Mouse (Mus musculus) lung, adult 18-20 months (tissue): ENCODE measurements around the gene Pdhb.

Source experiments
- DNase-seq, 2 experiments: peaks; one replicate each; pipeline ENCODE4 v3.0.0; 2022; ENCODE audit warnings: mixed read lengths in 2 of 2

Gene Pdhb

DNA sequence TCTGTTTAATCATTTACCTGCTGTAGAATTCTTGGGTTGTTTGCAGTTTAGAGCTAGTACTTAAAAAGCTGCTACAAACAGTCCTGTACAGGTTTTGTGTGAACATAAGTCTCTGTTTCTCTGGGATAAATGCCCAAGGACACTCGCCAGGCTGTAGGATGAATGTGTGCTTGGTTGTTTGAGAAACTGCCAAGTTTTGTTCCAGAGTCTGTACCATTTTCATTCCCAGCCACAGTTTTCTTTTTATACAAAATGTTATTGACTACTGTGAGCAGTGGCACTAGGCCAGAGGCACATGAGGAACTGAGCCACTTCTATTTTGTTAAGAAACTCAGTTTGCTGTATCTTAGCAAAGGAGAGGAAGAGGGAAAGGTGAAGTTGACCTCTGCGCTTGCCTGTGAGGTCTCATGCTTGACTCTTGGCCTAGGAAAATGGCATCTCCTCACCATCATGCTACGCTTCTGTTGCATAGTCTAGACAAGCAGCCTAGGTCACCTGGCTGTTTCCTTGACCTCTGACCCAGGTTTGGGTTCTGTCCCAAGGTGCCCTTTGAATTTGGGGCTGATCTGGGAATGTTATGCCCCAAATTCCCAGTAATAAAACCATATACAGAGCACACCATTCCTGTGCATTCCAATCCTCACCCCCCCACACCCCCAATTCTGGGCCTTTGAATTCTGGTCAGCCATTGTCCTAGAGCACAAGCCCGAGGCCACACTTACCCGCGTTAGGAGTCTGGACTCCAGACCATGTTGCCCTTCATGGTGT is 13.6 kb upstream of the Pdhb start:
- peak in 1 of 2 experiments; percentile 7 for DNase-seq

DNA sequence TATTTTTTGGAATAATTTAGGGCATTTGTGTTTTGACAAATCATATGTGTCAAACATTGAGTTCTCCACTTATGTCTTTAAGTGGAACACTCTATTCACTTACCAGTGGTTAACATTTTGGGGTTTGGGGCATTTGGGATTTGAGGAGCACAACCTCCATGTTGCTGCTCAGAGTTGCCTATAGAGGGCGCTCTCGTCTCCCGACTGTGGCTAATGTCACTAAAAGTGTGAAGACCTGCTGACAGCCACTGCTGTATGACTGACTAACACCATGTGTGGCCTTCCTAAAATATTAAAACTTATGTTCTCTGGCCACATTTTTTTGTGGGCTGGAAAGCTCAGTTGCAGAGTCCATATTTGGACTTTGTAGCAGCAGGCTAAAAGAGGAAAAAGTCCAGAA is 10.5 kb upstream of the Pdhb start:
- DNase-seq = no peak

DNA sequence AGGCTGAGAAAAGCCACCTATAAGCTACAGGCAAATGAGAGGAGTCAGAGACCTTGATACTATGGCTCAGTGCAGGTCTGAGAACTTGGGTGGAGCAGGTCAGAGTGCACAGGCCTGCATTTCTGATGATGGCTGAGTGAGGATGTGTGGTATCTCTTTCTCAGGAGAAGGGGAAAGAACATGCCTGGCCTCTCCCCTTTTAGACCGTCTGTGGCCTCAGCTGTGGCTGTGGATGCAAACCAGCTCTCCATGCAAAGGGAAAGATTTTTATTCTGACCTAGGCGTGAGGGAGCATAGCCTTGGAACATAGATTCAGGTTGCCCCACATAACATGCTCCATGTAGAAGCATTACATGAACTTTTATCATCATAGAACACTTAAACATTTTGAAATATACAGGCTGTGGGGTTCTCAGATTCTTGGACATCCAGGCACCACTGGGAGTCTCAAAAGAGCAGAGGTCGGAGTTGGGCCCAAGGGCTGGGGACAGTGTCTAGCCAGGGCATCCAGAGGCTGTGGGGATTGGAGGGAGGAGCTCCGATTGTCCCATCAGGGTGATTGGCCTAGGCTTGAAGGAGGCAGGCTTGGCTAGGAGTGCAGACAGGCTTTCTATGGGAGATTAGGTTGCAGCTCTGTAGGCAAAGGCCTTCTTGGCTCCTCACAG is 7.7 kb upstream of the Pdhb start:
- no peak for DNase-seq

DNA sequence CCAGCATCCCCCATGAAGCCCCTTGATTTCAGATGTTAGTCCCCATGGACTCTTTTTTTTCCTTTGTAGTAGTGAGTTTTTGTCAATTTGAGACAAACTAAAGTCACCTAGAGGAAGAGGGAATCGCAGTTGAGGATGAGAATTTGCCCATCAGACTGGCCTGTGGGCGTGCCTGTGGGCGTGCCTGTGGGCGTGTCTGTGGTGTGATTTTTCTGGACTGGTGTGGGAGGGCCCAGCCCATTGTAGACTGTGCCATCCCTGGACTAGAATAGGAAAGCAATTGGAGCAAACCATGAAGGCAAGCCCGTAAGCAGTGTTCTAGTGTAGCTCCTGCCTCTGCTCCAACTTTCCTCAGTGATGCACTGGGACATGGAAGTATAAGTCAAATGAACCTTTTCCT is 3.4 kb upstream of the Pdhb start:
- no peak for DNase-seq

DNA sequence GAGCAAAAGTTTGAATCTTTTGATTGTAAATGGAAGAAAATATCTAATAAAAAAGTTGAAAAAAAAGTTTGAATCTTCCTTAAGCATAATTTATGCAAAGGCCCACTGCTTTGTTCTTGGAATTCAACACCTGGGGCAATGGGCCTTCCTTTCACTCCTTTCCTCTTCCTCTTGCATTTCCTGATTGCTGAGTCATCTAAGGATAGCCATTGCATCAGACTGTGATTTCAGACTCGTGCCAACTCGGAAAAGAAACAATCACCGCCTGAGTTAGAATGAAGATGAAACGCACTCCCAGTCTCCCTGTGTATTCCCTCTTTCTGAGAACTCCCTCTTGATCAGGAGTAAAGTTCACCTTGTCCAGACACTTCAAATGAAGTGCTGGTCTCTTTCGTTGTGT is 1.8 kb upstream of the Pdhb start:
- peak in 1 of 2 experiments; percentile 18 for DNase-seq

DNA sequence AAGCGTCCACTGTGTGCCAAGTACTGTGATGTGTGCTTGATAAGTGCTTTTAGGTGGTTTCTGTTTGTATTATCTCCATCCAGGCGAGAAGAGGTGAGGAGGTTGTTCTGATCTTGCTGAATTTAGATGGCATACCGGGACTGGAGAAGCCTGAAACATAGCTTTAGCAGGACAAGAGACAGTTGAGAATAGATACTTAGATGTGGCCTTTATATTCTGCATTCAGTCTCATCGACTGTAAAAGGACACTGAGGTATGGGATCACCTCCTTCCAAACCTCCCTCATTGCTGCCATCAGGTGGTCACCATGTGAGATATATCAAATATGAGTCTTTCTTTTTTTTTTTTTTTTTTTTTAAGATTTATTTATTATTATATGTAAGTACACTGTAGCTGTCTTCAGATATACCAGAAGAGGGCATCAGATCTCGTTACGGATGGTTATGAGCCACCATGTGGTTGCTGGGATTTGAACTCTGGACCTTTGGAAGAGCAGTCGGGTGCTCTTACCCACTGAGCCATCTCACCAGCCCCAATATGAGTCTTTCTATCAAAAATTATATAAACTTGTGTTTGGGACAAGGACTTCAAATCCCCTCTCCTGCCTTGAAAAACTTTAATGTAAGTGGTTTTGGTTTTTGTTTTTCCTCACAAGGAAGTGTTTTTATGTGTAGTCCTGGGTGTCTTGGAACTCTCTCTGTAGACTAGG is 871 bp upstream of the Pdhb start:
- DNase-seq = peak in 1 of 2 experiments; percentile 39

DNA sequence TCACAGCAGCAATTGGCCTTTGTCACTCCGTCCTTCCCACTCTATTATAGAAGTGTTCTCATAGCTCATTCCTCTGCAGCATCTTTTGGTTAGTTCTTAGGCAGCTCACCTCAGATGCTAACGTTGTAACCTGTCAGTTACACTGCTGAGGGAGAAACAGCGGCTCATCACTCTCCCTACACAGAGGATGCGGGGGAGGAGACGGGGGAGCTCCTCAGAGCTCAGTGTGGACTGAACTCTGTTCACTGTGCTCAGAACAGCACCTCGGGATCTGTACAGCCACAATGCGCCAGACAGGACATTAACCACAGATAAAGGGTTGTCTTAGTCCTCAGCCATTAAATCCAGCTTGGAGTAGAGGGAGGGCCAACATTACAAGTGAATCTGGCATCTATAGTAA is 8.4 kb downstream of the Pdhb start:
- DNase-seq = no peak

DNA sequence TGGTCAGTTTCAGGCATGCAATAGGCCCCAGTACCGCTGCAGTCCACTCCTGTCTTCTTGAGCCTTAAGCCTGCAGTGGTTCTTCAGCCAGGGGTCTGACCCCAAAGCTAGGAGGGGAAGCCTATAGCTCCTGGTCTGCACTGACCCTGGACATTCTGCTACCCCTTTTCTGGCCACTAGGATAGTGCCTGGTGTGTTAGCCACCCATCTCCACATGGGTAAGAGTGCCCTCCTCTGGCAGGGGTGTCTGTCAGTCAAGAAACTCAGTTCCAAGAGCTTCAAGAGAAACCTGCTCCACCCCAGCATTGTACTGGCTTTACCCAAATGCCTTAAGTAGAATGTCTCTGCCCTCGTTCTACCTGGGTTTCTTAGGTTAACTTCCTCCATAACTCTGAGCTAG is 11.0 kb downstream of the Pdhb start:
- DNase-seq = peak in 1 of 2 experiments; percentile 37

DNA sequence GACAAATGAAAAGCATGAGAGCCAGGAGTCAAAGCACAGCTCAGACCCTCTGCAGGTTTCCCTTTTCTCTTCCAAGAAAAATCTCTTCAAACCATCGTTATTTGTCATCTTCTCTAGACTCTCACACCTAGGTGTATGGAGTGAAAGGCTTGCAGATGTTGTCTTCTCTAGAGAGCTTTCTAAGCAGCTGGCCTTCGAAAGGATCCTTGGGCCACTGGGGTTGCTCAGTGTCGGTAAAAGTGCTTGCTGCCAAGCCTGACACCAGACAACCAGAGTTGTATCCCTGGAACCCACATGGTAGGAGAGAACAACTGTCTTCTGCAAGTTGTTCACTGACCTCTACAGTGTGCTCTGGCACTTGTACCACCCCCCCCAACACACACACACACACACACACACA is 13.7 kb downstream of the Pdhb start:
- DNase-seq = no peak

DNA sequence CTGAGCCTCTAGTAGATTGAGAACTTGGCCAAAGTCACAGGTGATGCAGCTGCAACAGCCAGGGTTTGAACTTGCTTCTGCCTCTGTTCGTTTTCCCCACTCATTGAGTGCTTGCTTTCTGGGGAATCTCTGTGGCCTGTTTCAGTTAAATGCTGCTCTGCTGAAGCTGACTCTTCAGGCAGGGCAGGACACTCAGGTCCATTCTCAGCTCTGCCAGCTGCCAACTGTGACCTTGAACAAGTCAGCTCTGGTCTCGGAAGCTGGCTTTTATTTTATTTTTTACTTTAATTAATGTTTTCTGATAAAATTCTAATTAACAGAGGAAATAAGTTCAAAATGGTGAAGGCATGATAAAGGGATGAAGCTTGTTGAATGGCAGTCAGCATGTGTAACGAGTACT is 14.1 kb downstream of the Pdhb start:
- DNase-seq = no peak

DNA sequence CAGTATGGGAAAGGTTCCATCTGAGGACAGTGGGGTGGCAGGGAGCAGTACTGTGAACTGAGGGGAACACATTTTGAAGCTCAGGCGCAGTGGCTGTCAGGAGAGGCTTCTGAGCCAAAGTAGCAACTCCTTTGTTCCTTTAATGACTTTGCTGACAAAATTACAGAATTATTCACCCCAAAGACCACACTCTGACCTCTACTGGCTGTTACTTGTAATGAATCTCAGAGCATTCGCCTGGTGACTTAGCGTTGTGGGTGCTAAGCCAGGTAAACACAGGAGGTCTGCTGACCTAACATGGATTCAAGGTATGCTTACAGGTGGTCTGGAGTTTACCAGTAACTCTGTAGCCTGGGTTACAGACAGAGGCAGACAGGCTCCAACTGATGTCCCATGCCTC is 15.9 kb downstream of the Pdhb start:
- no peak for DNase-seq

DNA sequence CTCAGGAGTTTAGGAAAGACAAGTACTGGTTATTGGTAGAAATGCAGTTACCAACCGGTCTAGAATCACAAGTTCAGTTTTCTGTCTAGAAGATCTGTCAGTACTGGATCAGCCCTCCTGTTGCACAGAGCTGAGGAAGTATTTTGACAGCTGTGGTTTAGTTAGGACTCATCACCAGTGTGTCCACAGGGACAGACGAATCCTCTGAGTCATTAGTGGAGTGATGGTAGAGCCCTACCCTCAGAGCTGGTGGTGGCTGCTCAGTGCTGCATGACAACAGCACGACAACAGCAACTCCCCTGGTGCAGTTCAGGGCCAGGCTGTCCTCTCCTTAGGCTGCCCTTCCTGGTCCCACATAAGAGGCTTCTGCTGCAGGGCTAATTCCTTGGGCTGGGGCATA is 18.8 kb downstream of the Pdhb start:
- DNase-seq = no peak

DNA sequence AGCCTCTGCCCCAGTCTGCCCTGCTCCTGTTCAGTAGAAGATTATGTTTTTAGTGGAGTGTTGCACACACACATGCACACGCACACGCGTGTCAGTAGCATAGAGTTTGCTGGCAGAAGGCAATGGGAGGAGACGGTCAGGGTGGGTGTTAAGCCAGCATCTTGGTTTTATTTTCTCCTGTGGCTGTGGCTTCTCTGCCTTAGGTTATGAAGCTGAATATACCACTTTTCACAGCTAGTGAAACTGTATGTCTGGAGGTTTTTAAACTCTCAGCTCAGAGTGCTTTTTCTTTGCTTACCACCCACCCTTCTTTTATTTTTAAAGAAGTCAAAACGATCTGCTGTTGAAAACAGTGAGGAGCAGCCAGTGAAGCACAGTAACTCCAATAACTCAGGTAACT is 21.1 kb downstream of the Pdhb start:
- no peak for DNase-seq

DNA sequence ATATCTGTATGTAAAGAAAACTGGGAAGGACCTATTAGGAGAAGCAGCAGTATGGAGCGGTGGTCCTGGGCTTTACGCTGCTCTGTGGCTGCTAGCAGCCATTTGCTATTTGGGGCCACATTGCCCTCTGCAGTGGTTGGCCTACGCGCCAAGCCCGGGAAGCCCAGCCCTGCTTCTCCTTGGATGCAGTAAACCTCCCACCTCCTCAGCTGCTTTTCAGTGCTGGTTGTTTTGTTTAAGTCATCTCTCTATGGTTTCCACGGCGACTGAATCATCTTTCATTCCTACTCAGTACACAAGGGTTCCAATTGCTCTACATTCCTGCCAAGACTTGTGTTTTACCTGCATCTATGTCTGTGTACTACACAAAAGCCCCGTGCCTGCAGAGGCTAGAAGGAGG is 24.0 kb downstream of the Pdhb start:
- DNase-seq = no peak

DNA sequence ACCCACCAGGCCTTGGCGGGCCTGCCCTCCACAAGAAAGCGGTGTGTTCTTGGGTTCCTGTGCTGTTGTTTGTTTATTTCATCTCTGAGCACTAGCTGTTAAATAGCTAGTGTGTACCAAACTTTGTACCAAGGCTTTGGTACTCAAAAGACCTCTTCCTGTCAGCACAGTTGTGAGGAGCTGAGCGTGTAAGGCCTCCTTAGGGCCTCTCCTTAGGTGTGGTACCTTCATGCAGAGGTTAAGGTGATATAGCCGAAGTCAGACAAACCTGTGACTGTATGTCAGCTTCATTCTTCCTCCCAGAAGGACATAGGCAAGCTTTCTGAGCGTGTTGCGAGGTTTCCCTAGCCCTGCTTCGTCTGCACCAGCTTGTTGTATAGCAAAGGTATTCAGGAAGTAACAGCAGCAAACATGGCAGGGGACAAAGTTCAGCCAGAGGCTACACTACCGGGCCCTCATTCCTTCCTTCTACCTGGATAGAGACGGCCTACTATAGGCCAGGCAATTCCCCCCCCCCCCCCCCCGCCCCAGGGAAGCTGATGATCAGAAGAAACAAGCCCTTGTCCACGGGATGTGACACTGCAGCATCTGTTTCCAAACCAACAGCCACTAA is 26.1 kb downstream of the Pdhb start:
- DNase-seq = no peak

DNA sequence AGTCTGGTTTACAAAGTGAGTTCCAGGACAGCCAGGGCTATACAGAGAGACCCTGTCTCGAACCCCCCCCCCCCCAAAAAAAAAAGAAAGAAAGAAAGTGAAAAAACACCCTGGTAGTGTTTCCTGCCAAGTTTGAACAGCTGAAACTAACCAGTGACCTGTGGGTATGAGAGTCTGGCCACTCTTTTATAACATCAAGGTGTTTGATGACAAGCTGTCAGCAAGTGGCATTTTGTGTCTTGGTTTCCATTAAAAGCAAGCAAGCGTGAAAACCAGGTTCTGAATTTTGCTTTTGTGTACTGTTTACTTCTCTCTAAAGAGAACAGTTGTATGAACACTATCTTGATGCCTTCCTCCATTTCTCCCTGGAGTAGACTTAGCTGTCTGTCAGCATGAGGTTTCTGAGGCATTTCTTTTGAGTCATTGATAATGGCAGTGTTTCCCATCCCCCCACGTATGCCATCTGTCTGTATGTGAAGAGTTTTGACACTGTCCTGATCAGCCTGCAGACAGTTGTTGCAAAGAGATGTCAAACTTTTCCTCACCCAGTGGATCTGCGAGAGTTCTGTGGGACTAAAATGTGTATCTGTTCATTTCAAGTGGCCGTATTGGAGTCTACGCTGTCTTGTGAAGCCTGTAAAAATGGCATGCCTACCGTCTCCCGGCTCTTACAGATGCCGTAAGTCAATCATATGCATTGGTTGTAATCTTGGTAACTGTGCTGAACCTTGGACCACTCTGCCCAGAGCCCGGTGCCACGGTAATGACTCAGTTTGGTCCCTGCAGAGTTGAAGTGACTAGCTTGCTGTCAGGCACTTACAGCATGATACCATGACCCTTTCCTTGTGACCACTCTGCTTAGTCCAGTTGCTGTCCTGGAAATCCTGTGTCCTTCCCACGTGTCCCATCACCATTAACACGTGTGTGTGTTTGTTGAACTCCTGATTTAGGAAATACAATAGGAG is 26.9 kb downstream of the Pdhb start:
- DNase-seq = no peak

DNA sequence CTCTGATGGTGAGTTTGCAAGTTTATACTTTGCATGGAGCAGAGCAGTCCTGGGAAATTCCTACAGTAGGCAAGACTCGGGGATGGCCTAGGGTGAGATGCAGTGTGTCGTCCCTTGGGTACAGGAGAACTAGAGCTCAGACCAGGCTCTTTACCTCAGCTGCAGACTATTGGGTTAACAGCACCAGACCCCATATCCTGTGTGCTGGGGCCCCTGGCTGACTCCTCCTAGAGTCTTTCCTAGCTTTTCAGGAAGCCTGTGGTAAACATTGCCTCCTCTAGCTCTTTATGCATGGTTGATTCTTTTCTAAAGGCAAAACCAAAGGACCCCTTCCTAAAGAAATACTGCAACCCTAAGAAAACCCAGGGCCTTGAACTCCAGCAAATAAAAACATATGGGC is 31.7 kb downstream of the Pdhb start:
- DNase-seq = no peak

DNA sequence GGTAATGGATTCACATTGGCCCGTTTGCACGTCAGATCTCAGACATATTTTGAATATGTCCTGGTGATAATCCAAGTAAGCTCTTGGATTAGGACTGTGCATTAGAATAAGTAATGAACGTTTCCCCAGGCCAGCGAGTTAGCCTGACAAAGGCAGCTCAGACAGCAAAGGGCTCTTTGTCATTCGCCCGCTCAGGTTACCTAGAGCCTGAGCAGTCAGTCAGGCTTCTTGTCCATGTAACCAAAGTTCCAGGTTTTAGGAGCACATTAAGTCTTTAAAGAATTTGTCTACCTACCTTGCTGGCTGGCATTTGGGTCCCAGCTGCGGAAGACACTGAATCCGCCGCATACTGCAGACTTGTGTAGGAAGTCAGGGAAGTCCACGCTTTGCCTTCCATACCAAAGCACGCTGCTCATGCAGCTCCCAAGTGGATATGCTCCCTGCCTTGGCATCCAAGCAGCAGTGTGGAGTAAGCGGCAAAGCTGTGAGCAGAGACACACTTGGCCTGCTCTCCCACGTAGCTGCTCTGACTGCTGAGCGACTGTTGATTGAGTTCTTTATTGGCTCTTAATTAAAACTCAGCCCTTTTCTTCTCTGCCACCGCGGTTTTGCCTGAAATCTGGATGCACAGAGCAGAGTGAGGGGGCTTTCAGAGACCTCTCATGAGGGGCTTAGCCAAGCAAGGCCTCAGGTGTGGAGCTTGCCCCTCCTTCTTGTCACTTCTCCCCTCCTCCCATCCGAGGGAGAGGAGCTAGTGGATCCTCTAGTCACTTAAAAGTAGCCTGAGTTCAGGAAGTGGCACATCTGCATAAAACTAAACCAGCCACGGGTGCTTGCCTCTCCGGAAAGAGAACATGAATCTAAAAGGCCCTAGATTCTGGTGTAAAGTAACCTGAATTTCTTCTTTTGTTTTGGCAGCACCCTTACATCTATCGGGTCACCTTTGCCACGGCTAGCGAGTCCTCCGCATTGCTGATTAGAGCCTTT is 32.8 kb downstream of the Pdhb start:
- no peak for DNase-seq

DNA sequence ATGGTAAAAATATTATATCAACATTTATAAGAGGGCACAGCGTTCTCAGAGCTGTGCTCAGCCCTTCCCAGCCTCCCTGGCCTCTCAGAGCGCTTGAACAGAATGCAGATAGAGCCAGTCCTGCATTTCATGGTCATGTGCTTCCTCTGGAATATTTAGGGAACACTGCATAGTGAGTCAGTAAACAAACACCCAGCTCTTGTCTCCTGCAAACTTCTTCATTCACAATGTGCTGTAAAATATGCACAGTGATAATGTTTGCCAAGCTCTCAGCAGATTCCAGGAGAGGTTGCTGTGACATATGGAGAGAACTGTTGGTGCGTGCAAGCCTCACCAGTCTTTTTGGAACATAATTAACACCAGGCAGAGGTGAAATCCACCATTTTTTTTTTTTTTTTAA is 37.7 kb downstream of the Pdhb start:
- DNase-seq = peak; percentile 18 to 39

DNA sequence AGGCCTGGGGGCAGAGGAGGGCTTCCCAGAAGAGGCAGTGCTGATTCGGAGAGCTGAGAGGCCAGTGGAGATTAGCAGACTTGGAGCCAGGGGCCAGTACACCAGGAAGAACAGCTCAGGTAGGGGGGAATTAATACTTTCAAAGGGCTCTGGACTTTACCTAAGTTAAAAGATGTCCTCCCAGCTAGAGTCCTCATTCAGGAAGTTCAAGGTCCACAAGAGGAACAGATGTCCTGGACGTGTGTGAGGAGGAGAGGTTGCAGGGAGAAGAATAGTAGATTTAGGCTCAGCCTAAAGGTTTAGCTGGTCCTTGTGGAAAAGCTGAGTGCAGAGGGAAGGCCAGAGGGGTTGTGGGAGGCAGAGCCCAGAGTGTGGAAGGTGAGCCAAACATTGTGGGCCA is 38.6 kb downstream of the Pdhb start:
- no peak for DNase-seq

DNA sequence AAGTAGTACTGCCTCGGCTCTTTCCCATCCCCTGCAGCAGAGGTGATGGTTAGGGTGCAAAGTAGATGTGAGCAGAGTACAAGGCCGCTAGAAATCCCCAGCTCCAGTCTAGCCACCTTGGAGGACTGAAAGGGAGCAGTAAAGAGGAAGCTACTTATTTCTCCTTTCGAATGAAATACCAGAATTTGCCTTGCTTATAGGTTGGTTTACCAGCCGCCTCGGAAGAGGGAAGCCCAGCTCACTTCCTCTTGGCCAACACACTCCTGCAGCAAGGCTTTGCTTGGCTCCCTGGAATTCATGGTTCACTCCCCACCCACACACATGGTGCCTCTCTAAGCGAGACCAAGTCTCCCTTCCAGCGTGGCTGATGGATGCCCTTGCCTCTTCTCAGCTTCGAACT is 40.0 kb downstream of the Pdhb start:
- peak; percentile 9 to 12 for DNase-seq
